Mouse (Mus musculus): ENCODE results near the gene Agbl2. TPM values are rescaled to one million over a fixed set of nuclear protein-coding genes. Genes with fewer than 3 reads are reported as not detected.

Agbl2 gene
- polyA plus RNA-seq, 2 experiments from 2014 or later, result not detected

DNA sequence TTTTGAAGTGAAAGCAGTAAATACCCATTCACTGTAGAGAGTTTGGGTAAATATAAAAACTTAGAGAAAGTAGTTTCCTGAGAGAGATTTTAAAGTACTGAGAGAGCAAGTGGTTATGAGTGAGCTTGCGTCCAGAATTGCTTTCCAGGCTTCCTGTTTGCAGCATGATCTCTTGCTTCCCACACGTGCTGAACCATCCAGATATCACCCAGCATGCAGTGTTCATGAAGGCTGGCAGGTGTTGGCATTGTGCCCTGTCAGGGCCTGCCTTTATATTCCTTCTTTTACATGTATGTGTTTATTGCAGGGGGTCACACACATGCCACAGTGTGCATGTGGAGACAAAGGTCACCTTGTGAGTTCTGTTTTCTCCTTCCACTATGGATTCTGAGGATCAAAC lies 92.7 kb downstream of the Agbl2 start:
- ATAC-seq, result no peak

DNA sequence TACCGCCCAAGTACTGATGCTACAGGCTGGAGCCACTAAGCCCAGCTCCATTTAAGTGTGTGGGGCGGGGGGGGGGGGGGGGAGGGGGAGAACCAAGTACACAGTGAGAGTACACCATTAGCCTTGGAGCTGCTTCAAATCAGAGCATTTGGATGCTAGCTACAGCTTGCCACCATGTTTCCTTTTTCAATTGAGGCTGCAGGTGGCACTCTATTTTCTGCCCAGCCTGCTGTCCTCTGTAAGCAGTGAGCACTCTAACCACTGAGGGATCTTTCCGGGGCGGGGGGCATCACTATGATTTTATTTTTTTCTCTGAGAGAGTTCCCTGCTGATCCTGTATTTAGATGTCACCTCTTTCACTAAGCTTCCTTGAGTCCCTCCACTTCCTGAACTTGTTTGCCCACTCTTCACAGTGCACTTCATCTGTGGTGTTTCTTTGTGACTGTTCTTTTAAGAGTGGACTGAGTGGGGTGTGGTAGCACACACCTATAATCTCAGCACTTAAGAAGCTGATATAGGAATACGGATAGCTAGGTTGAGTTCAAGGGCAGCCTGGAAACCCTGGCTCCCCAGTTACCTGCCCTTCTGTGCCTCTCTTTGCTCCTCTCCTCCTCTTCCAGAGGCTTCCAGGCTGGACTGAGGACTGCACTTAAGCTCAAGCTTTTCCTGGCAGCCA lies 95.2 kb downstream of the Agbl2 start:
- no peak for ATAC-seq

DNA sequence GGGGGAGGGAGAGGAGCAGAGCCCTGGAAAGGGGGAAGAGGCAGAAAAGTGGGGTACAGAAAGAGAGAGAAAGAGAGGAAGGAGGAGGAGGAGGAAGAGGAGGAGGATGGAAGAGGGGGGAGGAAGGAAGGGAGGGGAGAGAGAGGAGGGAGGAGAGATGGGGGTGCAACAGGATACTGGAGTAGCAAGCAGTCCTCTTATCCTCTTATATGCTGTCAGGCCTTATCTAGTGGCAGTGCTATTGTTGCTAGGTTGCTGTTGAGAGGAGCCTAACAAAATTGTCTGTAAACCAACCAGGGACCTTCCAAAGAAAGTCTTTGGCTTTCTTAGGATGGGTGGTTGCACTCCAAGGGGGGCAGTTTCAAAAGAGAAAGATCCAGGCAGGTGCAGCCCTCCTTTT lies 96.9 kb downstream of the Agbl2 start:
- no peak for ATAC-seq

GRCm38 (mm10) chr2:90880144-90880785 lies 97.7 kb downstream of the Agbl2 start:
- no peak for ATAC-seq

GRCm38 (mm10) chr2:90881824-90882223 lies 99.3 kb downstream of the Agbl2 start:
- ATAC-seq, result no peak

Other genes with a start within 250 kb of the Agbl2 start
- gene Ptprj, start 202.1 kb upstream of the Agbl2 start, polyA plus RNA-seq (2017; shearing (Covaris generic)), result 1 to 10 TPM; 4.4 to 5.1 TPM
- gene Nup160, start 105.5 kb upstream of the Agbl2 start, polyA plus RNA-seq (2017; shearing (Covaris generic)), result 10 to 100 TPM; 23.4 to 28.1 TPM
- gene Fnbp4, start 37.4 kb upstream of the Agbl2 start, polyA plus RNA-seq (2017; shearing (Covaris generic)), result 100 to 1,000 TPM in 1 of 2 experiments, 10 to 100 TPM in 1; 84.7 to 121 TPM
- 100 to 1,000 TPM; 116 to 122 TPM for gene Mtch2, start 64.4 kb downstream of the Agbl2 start, polyA plus RNA-seq (2017; shearing (Covaris generic))
- gene C1qtnf4, start 103.1 kb downstream of the Agbl2 start, polyA plus RNA-seq (2017; shearing (Covaris generic)), result 1 to 10 TPM in 1 of 2 experiments, under 1 TPM in 1; 0.89 to 1.5 TPM
- 10 to 100 TPM; 34.3 to 37.8 TPM for gene Kbtbd4, start 122.0 kb downstream of the Agbl2 start, polyA plus RNA-seq (2017; shearing (Covaris generic))
- gene Ndufs3, start 122.1 kb downstream of the Agbl2 start, polyA plus RNA-seq (2017; shearing (Covaris generic)), result 100 to 1,000 TPM; 119 to 121 TPM
- 10 to 100 TPM; 44.5 to 53.3 TPM for gene Celf1, start 157.7 kb downstream of the Agbl2 start, polyA plus RNA-seq (2017; shearing (Covaris generic))

All from activated CD4-positive, CD25-positive, alpha-beta regulatory T cell, adult 4 months (primary cell).